Mouse (Mus musculus) gastrocnemius, postnatal 25 days (tissue): ENCODE measurements around the gene Rdh5. TPM values are rescaled to one million over a fixed set of nuclear protein-coding genes. Genes with fewer than 3 reads are reported as not detected.

Experiments used
- total RNA-seq, 2 experiments: library from RNA; stranded (reverse); gene quantifications; 1 replicate in 1 of 2; 2 replicates in 1 of 2; pipeline ENCODE4 v1.2.3; 2021

Rdh5 gene
- total RNA-seq, 2 experiments from 2014 or later, result 4.3 to 4.7 TPM

Other genes with a start within 250 kb of the Rdh5 start
- gene Suox, start 248.8 kb downstream of the Rdh5 start, total RNA-seq, result 10 to 100 TPM; 17.7 to 20.7 TPM
- 10 to 100 TPM; 78.9 to 80.0 TPM for gene Rab5b, start 226.6 kb downstream of the Rdh5 start, total RNA-seq
- under 1 TPM; 0.41 to 0.70 TPM for gene Pmel, start 218.7 kb downstream of the Rdh5 start, total RNA-seq
- gene Cdk2, start 217.9 kb downstream of the Rdh5 start, total RNA-seq, result 1 to 10 TPM; 3.8 to 5.3 TPM
- 1 to 10 TPM; 8.0 to 8.3 TPM for gene Dgka, start 178.0 kb downstream of the Rdh5 start, total RNA-seq
- 1 to 10 TPM; 9.8 to 10.0 TPM for gene Pym1, start 175.0 kb downstream of the Rdh5 start, total RNA-seq
- gene Mmp19, start 132.0 kb downstream of the Rdh5 start, total RNA-seq, result 1 to 10 TPM; 1.7 to 3.6 TPM
- 10 to 100 TPM; 20.7 to 21.5 TPM for gene Dnajc14, start 118.8 kb downstream of the Rdh5 start, total RNA-seq
- gene Tmem198b, start 118.5 kb downstream of the Rdh5 start, total RNA-seq, result 1 to 10 TPM; 3.4 to 4.2 TPM
- 10 to 100 TPM; 26.5 to 28.4 TPM for gene Sarnp, start 105.6 kb downstream of the Rdh5 start, total RNA-seq
- gene Ormdl2, start 101.2 kb downstream of the Rdh5 start, total RNA-seq, result 1 to 10 TPM; 3.1 to 3.7 TPM
- 1 to 10 TPM; 3.9 to 4.1 TPM for gene Gdf11, start 31.2 kb downstream of the Rdh5 start, total RNA-seq
- 100 to 1,000 TPM; 103 to 142 TPM for gene Cd63, start 21.9 kb downstream of the Rdh5 start, total RNA-seq
- gene Bloc1s1, start 1.1 kb upstream of the Rdh5 start, total RNA-seq, result 100 to 1,000 TPM; 152 to 165 TPM
- 10 to 100 TPM; 63.5 to 67.3 TPM for gene Itga7, start 10.9 kb upstream of the Rdh5 start, total RNA-seq
- gene Mettl7b, start 38.1 kb upstream of the Rdh5 start, total RNA-seq, result under 1 TPM in 1 of 2 experiments, not detected in 1; 0.23 TPM
- gene Olfr9, start 66.5 kb upstream of the Rdh5 start, total RNA-seq, result not detected
- not detected for gene Olfr763, start 87.9 kb upstream of the Rdh5 start, total RNA-seq
- gene Olfr764-ps1, start 117.0 kb upstream of the Rdh5 start, total RNA-seq, result not detected
- not detected for gene Olfr765, start 127.1 kb upstream of the Rdh5 start, total RNA-seq
- gene Olfr766-ps1, start 146.1 kb upstream of the Rdh5 start, total RNA-seq, result not detected
- gene Olfr767, start 160.0 kb upstream of the Rdh5 start, total RNA-seq, result not detected
- gene Olfr768, start 176.5 kb upstream of the Rdh5 start, total RNA-seq, result not detected
- gene Olfr769, start 195.0 kb upstream of the Rdh5 start, total RNA-seq, result not detected
- gene Olfr770, start 216.1 kb upstream of the Rdh5 start, total RNA-seq, result not detected
- not detected for gene Olfr771, start 241.9 kb upstream of the Rdh5 start, total RNA-seq